Mouse (Mus musculus): ENCODE data around the gene Olig1. TPM values are rescaled to one million over a fixed set of nuclear protein-coding genes. Genes with fewer than 3 reads are reported as not detected.

Olig1 gene
- polyA plus RNA-seq, 1 experiment from 2014 or later, result not detected

DNA sequence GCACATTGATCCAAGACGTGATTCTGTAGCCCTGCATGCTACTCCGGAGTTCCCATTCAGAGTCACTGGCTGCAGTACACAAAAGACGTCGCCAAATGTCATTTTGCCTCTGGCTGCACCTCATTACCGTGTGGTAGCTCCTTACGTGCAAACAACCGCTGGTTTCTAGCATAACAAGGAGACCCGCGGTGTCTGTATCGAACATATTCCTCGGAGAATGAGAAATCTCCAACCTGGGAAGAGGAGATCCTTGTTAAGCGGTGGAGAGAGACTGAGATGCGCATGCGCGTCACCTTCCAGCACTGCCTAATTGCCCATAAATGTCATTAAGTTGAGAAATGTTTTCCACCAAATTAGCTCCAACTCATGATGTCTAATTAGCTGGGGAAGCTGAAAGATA, 51.0 kb downstream of the Olig1 start:
- no peak overlapping the region for H3K9ac ChIP-seq (replicated peaks; ENCODE audit: low read depth)
- no peak overlapping the region for H3K27ac ChIP-seq (ENCODE audit: low read length)
- TF ChIP-seq CTCF (IDR thresholded peaks at IDR 0.05) (no peak), EP300 (IDR thresholded peaks at IDR 0.05) (no peak)
- H3K9me3 ChIP-seq (ENCODE audit: low read length), result no peaks in the 10 kb centered on the region
- no peak for DNase-seq (ENCODE audit: low spot score)
- H3K27me3 ChIP-seq (replicated peaks; ENCODE audit: insufficient read depth, low read length), result no peaks in the 10 kb centered on the region
- WGBS, result 63% methylated on average over 15 of the region's 15 CpGs
- no peak overlapping the region for H3K4me2 ChIP-seq (replicated peaks; ENCODE audit: low read depth, low read length)
- no peaks in the 10 kb centered on the region for H3K36me3 ChIP-seq (ENCODE audit: insufficient read depth, low read length)
- ATAC-seq, result no peak
- H3K4me1 ChIP-seq (ENCODE audit: insufficient read depth, low read depth, low read length), result no peaks in the 10 kb centered on the region
- no peak overlapping the region for H3K4me3 ChIP-seq (ENCODE audit: low read depth, low read length)

Other genes starting within 250 kb of the Olig1 start
- 20.3 and 23.9 TPM in 2 replicates for gene Paxbp1, start 225.2 kb upstream of the Olig1 start, polyA plus RNA-seq (2015; fragmentation: Nextera tagmentation; extraction: Ambion mirVana)
- 0.07 and 0.26 TPM in 2 replicates for gene 4932438H23Rik, start 174.7 kb upstream of the Olig1 start, polyA plus RNA-seq (2015; fragmentation: Nextera tagmentation; extraction: Ambion mirVana)
- not detected in 2 replicates for gene Olig2, start 44.3 kb upstream of the Olig1 start, polyA plus RNA-seq (2015; fragmentation: Nextera tagmentation; extraction: Ambion mirVana)
- gene Ifnar2, start 103.0 kb downstream of the Olig1 start, polyA plus RNA-seq (2015; fragmentation: Nextera tagmentation; extraction: Ambion mirVana), result 94.1 and 104 TPM in 2 replicates
- 0.45 TPM in 1 of 2 replicates, not detected in the other for gene Gm21970, start 121.9 kb downstream of the Olig1 start, polyA plus RNA-seq (2015; fragmentation: Nextera tagmentation; extraction: Ambion mirVana)
- gene Il10rb, start 136.4 kb downstream of the Olig1 start, polyA plus RNA-seq (2015; fragmentation: Nextera tagmentation; extraction: Ambion mirVana), result 90.5 and 106 TPM in 2 replicates
- gene Ifnar1, start 215.5 kb downstream of the Olig1 start, polyA plus RNA-seq (2015; fragmentation: Nextera tagmentation; extraction: Ambion mirVana), result 40.3 and 44.9 TPM in 2 replicates

Data from lung, postnatal 0 days (tissue).